Mouse (Mus musculus): ENCODE results near the gene Def8.

The Def8 gene

DNA sequence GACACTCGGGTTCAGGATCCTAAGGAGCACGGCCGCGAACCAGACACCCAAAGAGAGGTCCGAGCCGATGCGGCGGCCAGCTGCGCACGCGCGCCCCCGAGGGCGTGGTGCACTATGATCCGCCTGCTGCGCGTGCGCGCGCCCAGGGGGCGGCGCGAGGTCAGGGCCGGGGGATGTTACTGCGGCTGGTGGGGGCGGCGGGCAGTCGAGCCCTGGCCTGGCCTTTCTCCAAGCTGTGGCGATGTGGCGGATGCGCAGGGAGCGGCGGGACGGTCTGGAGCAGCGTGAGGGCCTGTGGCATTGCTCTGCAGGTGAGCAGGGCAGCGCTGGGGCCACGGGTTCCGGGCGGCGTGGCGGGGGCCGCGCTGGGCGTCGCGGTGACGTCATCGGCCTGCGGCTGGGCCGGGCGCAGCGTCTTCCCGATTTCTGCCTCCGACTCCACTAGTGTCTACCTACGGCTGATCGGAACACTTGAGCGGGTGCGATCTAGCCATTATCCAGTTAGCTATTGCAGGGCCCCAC, 54.5 kb downstream of the Def8 start, which contains the start of gene Afg3l1:
TSS of gene Afg3l1 (plus strand) at position 167 of the 522 bp plus-strand sequence.
- DNase-seq (ENCODE audit: extremely low spot score, low read depth, low spot score): peak; percentile 78

DNA sequence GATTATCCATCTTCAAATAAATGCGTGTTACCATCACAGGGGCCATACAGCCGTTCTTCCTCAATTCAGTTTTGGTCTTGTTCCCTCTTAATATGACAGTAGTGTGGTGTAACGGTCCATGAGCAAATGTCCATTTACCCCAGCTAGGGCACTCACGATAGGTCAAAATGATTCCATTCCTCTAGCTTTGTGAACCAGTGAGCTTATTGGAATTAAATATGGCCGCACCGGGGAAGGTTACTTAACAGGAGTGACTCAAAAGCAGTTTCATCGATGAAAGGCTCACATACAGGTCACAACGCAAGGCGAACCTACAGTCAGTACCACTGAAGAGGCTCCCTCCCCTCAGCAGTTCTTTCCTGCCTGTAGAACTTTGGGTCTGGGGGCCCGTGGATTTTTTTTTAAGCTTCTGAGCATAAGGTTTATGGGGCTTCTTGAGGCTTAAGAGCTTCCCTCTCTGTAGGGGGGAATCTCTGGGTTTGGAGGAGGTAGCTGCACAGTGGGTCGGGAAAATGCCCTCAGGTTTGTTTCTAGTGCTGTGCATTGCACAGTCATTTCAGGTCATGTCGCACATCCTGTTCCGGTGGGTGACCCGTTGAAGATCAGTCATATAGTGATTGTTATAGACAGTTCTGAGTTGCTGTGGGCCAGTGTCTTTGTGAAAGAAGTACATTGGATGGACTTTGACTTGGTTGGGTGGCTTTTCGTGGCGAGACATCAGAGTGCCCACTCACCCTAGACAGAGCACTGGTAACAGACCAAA, 55.3 kb downstream of the Def8 start:
- no peak for DNase-seq (ENCODE audit: extremely low spot score, low read depth, low spot score)

DNA sequence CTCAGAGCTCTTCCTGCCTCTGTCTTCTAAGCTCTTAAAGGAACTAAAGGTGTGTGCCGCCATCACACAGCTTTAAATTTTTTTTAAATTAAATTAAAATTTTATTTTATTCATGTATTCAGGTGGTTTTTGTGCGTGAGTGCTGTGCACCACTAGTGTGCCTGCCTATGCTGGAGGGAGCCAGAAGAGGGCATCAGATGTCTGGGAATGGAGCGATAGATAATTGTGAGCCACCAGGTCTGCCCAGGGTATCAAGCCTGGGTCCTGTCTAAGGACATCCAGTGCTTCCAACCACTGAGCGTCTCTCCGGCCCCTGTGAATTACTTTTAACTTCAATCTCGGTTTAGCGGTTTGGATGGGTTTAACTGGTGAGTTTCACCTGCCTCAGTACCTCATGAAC, 59.3 kb downstream of the Def8 start:
- DNase-seq (ENCODE audit: extremely low spot score, low read depth, low spot score): no peak

DNA sequence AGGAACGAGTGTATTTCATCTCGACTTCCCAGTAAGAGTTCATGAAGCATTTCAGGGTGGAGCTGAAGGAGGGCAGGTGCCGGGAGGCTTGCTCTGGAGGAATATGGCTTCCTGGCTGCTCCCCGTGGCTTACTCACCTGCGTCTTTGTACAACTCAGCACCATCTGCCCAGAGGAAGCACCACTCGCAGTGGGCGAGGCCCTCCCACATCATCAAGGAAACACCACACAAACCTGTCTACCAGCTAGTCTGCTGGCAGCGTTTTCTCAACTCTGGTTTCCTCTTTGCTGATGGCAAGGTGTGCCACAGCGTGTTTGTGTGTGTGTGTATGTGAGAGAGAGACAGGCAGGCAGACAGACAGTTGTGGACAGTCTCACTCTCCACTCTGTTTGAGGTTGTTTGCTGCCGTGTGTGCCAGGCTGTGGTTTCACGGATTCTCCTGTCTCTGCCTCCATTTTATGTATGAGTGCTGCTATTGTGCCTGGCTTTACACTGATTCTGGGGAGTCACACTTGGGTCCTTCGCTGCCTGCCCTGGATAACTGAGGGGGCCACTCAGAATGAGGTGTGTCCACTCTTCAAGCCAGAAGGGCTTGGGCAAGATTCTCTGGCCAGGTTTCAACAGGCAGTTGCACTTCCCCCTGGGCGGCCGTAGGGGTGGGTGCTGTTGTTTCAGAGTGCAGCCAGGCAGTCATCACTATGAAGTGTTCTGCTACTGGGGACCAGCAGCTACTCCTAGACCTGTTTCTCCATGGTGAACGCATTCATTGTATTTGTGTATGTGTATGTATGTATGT, 68.2 kb downstream of the Def8 start:
- no peak for DNase-seq (ENCODE audit: extremely low spot score, low read depth, low spot score)

DNA sequence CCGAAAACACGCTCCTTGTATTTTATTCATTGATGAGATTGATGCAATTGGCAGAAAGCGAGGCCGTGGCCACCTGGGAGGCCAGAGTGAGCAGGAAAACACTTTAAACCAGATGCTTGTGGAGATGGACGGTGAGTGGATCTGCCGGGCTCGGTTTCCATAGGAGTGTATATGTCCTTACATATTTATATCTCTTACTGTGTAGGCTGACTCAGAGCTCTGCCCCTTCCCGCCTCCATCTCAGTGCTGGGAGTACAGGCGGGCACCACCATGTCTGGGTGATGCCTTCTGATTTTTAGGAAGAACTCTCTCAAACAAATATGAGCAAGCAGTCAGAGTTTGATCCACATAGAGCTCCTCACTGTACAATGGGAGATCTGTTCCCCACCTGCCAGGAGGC, 69.6 kb downstream of the Def8 start:
- no peak for DNase-seq (ENCODE audit: extremely low spot score, low read depth, low spot score)

DNA sequence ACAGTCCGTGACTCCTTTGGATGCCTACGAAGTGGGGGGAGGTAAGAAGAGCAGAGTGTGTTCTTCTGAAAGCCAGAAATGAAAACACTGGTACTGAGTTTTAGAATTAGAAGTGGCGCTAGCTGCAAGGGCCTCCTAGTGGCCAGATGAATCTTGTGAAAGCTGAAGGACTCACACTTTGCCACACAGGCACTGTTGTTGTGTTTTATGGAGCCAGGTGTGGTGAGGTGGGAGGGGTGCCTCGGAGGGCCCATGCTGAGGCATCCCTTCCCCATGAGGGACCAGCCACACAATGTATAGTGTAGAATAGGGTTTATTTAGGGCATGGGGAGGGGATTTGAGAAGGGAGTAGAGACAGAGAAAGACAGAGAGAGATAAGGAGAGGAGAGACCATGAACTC, 74.4 kb downstream of the Def8 start:
- no peak for DNase-seq (ENCODE audit: extremely low spot score, low read depth, low spot score)

DNA sequence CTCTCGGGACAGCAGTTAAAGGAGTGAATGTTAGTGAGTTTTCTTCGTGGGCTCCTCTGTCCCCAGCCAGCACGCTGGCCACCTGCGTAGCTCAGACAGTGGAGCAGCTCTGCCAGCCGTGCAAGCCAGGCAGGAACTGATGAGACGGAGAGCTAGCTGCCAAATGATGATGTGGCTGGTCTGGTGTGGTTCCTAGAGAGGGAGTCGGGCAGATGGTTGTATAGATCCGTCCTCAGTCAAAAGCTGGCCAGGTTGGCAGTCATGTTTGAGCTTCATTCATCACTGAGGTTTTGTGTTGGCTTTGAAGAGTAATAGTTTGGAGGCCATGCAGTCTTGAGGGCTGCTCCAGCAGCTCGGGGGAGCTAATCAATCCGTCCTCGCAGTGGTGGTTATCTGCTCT, 75.6 kb downstream of the Def8 start:
- DNase-seq (ENCODE audit: extremely low spot score, low read depth, low spot score): no peak

DNA sequence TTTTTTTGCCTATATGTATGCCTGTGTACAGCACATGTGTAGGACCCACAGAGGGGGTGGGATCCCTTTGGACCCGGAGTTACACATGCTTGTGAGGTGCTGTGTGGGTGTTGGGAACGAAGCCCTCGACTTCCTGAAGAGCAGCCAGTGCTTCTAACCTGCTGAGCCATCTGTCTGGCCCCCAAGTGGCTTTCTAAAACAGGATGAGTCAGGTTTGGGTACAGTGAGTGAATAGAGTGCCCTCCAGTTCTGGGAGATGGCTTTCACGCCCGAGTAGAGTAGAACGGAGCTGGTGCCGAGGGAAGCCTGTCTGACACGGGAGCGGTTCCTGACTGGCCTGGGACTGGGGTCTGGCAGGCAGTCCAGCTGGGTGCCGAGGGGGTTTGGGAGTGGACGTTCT, 76.2 kb downstream of the Def8 start:
- DNase-seq (ENCODE audit: extremely low spot score, low read depth, low spot score): no peak

DNA sequence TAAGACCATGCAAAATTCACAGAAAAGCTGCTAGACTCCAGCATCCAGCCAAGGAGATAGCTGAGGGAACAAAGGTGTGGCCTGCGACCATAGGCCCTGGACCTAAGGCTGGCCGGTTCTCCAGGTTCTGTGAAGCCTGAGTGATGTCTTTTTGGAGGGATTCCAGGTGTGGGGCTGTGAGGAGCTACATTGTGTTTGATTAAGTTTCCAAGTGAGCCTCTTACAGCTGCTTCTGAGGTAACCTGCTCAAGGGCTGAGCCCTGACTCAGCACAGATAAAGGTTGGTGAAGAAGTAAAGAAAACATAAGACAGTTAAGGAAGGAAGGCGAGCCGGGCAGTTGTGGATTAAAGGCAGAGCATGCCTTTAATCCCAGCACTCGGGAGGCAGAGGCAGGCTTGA, 78.9 kb downstream of the Def8 start:
- no peak for DNase-seq (ENCODE audit: extremely low spot score, low read depth, low spot score)

DNA sequence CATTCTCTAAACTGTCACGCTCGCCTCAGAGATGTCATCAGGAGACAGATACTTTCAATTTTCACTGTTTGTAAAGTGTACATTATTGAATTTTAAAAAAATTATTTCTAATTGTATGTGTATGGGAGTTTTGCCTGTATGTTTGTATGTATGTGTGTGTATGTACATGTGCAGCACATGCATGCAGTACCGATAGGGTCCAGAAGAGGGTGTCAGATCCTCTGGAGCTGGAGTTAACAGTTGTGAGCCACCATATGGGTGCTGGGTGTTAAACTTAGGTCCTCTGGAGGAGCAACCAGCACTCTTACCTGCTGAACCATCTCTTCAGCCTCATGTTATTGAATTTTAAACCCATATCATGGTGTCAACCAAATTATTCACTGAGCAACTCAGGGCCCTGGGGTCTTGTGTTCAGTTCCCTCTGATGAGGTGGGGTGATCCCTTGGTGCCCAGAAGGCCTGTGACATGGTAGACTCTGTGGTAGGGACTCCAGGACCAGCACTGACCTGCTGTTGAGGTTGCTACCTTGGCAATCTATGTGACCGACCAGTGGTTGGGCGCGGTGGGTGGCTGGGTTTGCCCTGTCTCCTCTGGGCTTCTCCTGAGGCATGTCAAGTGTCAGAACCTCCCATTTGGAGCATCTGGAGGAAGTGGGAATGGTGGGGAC, 80.6 kb downstream of the Def8 start:
- DNase-seq (ENCODE audit: extremely low spot score, low read depth, low spot score): no peak

DNA sequence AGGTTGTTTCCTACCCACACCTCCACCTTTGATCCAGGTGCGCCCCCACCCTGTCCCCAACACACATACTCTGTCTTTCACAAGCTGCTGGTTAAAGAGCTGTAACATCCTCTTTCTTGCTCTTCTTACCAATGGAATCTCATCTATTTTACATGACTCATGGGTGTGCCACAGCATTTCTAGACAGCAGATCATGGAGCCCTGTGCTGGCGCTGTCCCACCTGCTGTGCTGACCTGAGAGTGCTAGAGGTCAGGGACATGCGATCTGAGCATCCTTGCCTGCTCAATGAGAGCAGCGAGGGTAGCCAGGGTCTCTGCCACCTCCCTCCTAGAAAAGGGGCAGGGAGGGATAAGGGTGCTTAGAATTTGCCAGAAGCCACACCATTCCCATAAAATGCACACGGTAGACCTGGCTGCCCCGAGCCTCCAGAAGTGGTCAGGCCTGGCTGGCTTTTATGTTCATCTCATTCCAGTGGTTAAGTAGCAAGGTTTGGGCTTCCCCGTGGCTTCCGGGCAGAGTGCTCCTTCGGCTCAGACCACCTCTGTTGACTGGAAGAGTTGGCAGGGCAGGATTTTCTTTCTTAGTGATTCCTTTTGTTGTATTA, 81.4 kb downstream of the Def8 start:
- DNase-seq (ENCODE audit: extremely low spot score, low read depth, low spot score): no peak

DNA sequence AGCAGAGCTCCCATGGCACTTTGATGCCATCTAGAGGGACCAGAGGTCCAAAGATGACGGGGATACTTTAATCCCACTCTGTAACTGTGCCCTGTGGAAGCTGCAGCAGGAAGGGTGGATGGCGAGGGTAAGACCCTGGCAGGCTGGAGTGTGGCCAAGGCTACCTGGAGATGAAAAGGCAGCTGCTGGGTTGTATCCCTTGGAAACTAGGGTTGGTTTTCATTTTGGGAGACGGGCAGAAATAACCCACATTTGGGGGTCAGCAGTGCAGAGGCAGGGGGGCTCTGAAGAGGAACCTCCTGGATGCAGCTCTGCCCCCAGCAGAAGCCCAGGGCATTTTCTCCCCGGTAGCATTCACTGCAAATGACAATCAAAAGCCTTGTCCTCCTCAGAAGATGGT, 81.9 kb downstream of the Def8 start:
- no peak for DNase-seq (ENCODE audit: extremely low spot score, low read depth, low spot score)

DNA sequence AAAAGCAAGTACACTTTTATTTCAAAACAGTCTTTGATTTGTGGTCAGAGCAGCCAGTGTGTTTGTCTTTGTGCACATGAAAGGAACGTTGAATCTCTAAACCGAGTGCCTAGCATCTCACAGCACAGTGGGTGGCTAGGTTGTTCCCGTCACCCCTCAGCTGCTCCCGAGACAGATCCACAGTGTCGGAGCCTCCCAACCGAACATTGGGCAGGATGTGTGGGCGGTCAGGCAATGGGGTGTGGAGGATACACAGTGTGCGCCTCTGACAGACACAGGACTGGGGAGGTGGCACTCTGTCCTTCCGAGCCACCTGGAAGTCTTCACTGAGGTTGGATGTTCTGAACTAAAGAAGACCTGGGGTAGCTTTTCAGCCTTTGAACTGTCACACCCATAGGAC, 82.4 kb downstream of the Def8 start:
- no peak for DNase-seq (ENCODE audit: extremely low spot score, low read depth, low spot score)

DNA sequence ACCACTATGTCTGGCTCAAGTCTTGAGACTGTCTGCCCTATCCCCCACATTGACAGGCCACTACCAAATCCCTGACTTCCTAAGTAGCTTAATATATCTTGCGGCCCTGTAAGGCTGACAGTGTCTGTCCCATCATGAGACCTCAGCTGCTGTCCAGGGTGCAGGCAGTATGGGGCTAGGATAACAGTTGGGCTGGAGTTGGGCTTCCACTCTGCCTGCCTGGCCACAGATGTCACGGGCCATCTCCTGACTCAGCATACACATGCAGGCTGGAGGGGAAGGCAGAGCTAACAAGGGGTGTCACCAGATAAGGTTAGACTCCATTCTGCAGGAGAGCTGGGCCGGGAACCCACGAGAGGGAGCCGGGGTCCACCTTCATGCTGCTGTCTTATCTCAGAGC, 83.8 kb downstream of the Def8 start:
- DNase-seq (ENCODE audit: extremely low spot score, low read depth, low spot score): no peak

DNA sequence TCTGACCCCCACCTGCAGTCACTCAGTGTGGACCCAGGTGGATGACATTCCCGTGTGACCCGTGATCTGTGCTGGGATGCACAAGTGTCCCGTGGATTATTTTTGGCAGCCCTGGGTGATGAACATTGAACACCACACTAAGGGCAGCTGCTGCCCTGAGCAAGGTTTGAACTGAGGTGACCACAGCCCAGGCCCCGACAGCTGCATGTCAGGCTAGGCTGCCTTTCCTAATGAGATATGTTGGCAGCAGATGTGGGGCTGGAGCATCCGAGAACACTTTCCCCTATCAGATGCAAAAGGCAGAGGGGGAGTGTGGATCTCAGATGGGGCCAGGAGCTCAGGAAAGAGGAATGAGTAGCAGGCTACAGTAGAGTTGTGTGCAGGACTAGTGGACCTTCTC, 87.5 kb downstream of the Def8 start:
- DNase-seq (ENCODE audit: extremely low spot score, low read depth, low spot score): no peak

All from hindlimb bud, embryonic 11.5 days (tissue).